Mouse (Mus musculus): ENCODE data around the gene 4930548H24Rik. TPM values are rescaled to one million over a fixed set of nuclear protein-coding genes. Genes with fewer than 3 reads are reported as not detected.

The 4930548H24Rik gene
- polyA plus RNA-seq, 1 experiment: not detected

DNA sequence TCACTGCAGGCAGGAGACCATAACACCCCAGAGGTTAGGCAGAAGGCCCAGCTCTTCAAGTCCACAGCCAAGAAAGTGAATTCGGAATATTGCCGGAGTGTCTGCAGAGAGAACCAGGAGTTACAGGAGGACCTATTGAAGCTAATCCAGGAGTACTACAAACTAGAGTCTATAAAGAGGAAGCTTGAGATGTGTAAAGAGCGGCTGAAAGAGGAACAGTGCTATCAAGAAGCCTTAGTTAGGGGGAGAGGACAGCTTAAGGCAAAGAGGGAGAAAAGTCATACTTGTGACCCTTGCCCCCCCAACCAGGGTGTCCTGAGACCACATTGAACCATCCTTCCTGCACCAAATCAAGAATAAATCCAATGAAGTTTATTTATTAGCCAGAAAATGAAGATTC is 2.3 kb downstream of the 4930548H24Rik start:
- Histone ChIP-seq H3K27me3 (ENCODE audit: control insufficient read depth) (peaks cover 13% of the 10 kb centered on the region), H3K4me1 (ENCODE audit: control insufficient read depth) (no peaks in the 10 kb centered on the region), H3K9me3 (ENCODE audit: control insufficient read depth, low read length) (no peaks in the 10 kb centered on the region), H3K36me3 (ENCODE audit: control insufficient read depth) (no peaks in the 10 kb centered on the region), H3K4me3 (replicated peaks) (no peak overlapping the region)
- no peak for TF ChIP-seq TAL1 (IDR thresholded peaks at IDR 0.05; ENCODE audit: low read length)
- no peak for TF ChIP-seq GATA1 (IDR thresholded peaks at IDR 0.05; ENCODE audit: low read length)

DNA sequence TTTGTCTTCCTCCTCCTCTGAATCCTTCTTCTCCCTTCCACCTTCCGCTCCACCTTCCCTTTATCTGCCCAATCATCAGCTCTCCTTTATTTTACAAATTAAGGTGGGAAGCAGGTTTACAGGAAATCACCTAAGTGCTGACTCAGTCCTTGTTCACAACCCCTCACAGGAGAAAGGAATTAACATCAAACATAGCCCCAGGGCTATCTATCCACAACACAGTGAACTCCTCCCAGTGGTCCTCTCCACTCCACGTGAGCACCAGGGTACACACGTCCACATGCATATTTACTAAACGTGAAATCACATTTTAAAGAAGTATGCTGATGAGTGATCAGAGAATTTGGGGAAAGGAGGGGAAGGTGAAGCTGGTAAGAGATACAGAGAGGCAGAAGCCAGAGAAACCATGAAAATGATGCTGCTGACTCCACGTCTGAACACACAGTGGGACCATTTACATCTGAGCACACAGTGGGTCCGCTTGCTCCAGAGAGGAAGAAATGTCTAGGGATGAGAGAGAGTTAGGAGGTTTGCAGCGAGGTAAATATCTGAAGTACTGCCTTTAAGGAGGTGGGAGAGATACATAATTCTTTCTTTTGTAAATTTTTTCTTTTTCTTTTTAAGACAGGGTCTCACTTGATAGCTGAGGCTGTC is 3.7 kb downstream of the 4930548H24Rik start:
- no peaks in the 10 kb centered on the region for H3K36me3 ChIP-seq (ENCODE audit: control insufficient read depth)
- no peaks in the 10 kb centered on the region for H3K9me3 ChIP-seq (ENCODE audit: control insufficient read depth, low read length)
- TF ChIP-seq TAL1 (IDR thresholded peaks at IDR 0.05; ENCODE audit: low read length) (no peak), GATA1 (IDR thresholded peaks at IDR 0.05; ENCODE audit: low read length) (no peak)
- peaks cover 5% of the 10 kb centered on the region for H3K4me1 ChIP-seq (ENCODE audit: control insufficient read depth)
- peaks cover 15% of the 10 kb centered on the region for H3K27me3 ChIP-seq (ENCODE audit: control insufficient read depth)
- no peak overlapping the region for H3K4me3 ChIP-seq (replicated peaks)

GRCm38 (mm10) chr5:31492031-31492430 is 6.5 kb downstream of the 4930548H24Rik start:
- Histone ChIP-seq H3K27me3 (ENCODE audit: control insufficient read depth) (peaks cover 15% of the 10 kb centered on the region), H3K4me1 (ENCODE audit: control insufficient read depth) (peaks cover 23% of the 10 kb centered on the region), H3K36me3 (ENCODE audit: control insufficient read depth) (peaks cover 7% of the 10 kb centered on the region), H3K4me3 (replicated peaks) (no peak overlapping the region), H3K9me3 (ENCODE audit: control insufficient read depth, low read length) (no peaks in the 10 kb centered on the region)
- TF ChIP-seq GATA1 (IDR thresholded peaks at IDR 0.05; ENCODE audit: low read length): no peak
- no peak for TF ChIP-seq TAL1 (IDR thresholded peaks at IDR 0.05; ENCODE audit: low read length)

DNA sequence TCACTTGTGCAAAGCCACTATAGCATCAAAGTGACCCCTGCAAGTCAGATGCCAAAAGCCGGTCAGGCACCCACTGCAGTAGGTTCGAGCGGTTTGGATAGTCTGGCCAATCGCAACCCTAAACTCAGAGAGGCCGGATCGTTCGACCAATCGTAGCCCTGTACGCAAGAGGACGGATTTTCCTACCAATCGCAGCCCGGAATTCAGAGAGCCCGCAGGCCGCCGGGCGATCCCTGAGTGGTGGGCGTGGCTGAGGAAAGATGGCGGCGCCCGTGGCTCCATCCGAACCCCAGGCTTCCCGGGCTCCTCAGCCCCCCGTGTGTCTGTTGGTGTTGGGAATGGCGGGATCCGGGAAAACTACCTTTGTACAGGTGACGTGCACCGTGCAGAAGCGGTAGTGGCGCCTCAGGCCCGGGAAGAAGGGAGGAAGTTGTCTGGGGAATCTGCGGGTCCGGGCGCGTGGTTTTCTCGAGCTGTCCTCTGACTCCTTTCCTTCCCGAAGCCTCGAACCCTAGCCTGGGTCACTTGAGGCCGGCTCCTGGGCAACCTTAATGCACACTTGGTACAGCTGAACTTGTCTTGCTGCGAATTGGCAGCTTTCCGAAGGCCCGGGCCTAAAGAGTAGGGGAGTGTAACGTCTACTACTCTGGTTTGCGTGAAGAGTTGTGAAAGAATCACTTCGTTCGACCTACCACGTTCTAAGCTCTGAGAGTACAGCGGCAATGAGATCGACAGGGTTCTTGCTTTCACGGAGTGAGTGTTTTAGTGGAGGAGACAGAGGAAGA is 9.2 kb downstream of the 4930548H24Rik start, which contains the start of gene Gpn1:
Gene Gpn1, plus strand, starts transcription at position 229 of the 785 bp plus-strand sequence.
- H3K27me3 ChIP-seq (ENCODE audit: control insufficient read depth): peaks cover 15% of the 10 kb centered on the region
- H3K4me1 ChIP-seq (ENCODE audit: control insufficient read depth): peaks cover 23% of the 10 kb centered on the region

GRCm38 (mm10) chr5:31504843-31505242 is 19.3 kb downstream of the 4930548H24Rik start:
- H3K4me3 ChIP-seq (replicated peaks): no peak overlapping the region
- H3K4me1 ChIP-seq (ENCODE audit: control insufficient read depth): no peaks in the 10 kb centered on the region
- H3K27me3 ChIP-seq (ENCODE audit: control insufficient read depth): no peaks in the 10 kb centered on the region
- no peak for TF ChIP-seq TAL1 (IDR thresholded peaks at IDR 0.05; ENCODE audit: low read length)
- no peak for TF ChIP-seq GATA1 (IDR thresholded peaks at IDR 0.05; ENCODE audit: low read length)
- no peaks in the 10 kb centered on the region for H3K9me3 ChIP-seq (ENCODE audit: control insufficient read depth, low read length)
- peaks cover 74% of the 10 kb centered on the region for H3K36me3 ChIP-seq (ENCODE audit: control insufficient read depth)

More for the DNA sequence above, 9.2 kb downstream of the 4930548H24Rik start, which contains the start of gene Gpn1:
- H3K4me3 ChIP-seq (replicated peaks): peak within 1 kb of the TSS; percentile 91
- TF ChIP-seq TAL1 (IDR thresholded peaks at IDR 0.05; ENCODE audit: low read length): no peak
- TF ChIP-seq GATA1 (IDR thresholded peaks at IDR 0.05; ENCODE audit: low read length): no peak
- H3K36me3 ChIP-seq (ENCODE audit: control insufficient read depth): peaks cover 29% of the 10 kb centered on the region
- no peaks in the 10 kb centered on the region for H3K9me3 ChIP-seq (ENCODE audit: control insufficient read depth, low read length)

- Histone ChIP-seq H3K4me3 (replicated peaks) (no peak overlapping the region), H3K36me3 (ENCODE audit: control insufficient read depth) (peaks cover 89% of the 10 kb centered on the region), H3K4me1 (ENCODE audit: control insufficient read depth) (no peaks in the 10 kb centered on the region), H3K9me3 (ENCODE audit: control insufficient read depth, low read length) (no peaks in the 10 kb centered on the region), H3K27me3 (ENCODE audit: control insufficient read depth) (no peaks in the 10 kb centered on the region)
- TF ChIP-seq TAL1 (IDR thresholded peaks at IDR 0.05; ENCODE audit: low read length) (no peak), GATA1 (IDR thresholded peaks at IDR 0.05; ENCODE audit: low read length) (no peak)
These were observed 26.9 kb downstream of the 4930548H24Rik start for GRCm38 (mm10) chr5:31512481-31512880.

DNA sequence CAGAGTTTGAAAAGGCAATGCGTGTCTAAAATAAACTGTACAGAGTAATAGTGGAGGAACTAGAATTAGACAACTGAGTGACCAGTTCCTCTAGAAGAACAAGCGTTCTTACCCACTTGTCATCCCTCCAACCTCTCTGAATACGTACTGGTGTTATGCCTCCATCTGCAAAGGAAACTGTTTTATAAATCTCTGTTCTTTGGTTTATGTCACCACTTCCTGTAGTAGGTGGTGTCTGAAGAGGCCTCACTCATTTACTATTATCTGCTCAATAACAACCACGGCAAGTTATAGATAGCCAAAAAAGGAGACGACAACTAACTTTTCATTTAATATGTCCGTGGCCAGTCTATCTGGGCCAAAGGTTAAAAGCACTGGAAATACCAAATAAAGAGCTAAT is 35.0 kb downstream of the 4930548H24Rik start:
- H3K4me1 ChIP-seq (ENCODE audit: control insufficient read depth): peaks cover 8% of the 10 kb centered on the region
- no peak for TF ChIP-seq GATA1 (IDR thresholded peaks at IDR 0.05; ENCODE audit: low read length)
- TF ChIP-seq TAL1 (IDR thresholded peaks at IDR 0.05; ENCODE audit: low read length): no peak
- H3K4me3 ChIP-seq (replicated peaks): no peak overlapping the region
- peaks cover 71% of the 10 kb centered on the region for H3K36me3 ChIP-seq (ENCODE audit: control insufficient read depth)
- H3K9me3 ChIP-seq (ENCODE audit: control insufficient read depth, low read length): no peaks in the 10 kb centered on the region
- no peaks in the 10 kb centered on the region for H3K27me3 ChIP-seq (ENCODE audit: control insufficient read depth)

GRCm38 (mm10) chr5:31526354-31527116 is 41.0 kb downstream of the 4930548H24Rik start, which contains the start of gene Slc4a1ap:
Slc4a1ap (plus strand) TSS chr5:31526995.
- Histone ChIP-seq H3K4me1 (ENCODE audit: control insufficient read depth) (peaks cover 32% of the 10 kb centered on the region), H3K9me3 (ENCODE audit: control insufficient read depth, low read length) (no peaks in the 10 kb centered on the region), H3K4me3 (replicated peaks) (peak within 1 kb of the TSS; percentile 89), H3K36me3 (ENCODE audit: control insufficient read depth) (peaks cover 43% of the 10 kb centered on the region), H3K27me3 (ENCODE audit: control insufficient read depth) (no peaks in the 10 kb centered on the region)
- TF ChIP-seq GATA1 (IDR thresholded peaks at IDR 0.05; ENCODE audit: low read length) (no peak), TAL1 (IDR thresholded peaks at IDR 0.05; ENCODE audit: low read length) (no peak)

Data from erythroblast, embryonic 14.5 days (primary cell).